Mouse (Mus musculus) small intestine, adult 2 months (tissue): Measurements from ENCODE around the gene Ntm.

ENCODE experiments used
- CTCF ChIP-seq: fragments of 200-500 bp; IDR thresholded peaks from 2 replicates; pipeline ENCODE4 v1.5.1; 2012; ENCODE audit warnings: low read depth, mild to moderate bottlenecking, control low read depth, inconsistent platforms, low read length, moderate library complexity, mixed read lengths; ENCODE audit not compliant: insufficient replicate concordance, insufficient read length; ENCODE audit errors: extremely low read depth
- POLR2A ChIP-seq: fragments of 200-500 bp; IDR thresholded peaks from 2 replicates; pipeline ENCODE4 v1.6.1; 2012; ENCODE audit warnings: low read depth, mild to moderate bottlenecking, control low read depth, inconsistent platforms, low read length, moderate library complexity

DNA sequence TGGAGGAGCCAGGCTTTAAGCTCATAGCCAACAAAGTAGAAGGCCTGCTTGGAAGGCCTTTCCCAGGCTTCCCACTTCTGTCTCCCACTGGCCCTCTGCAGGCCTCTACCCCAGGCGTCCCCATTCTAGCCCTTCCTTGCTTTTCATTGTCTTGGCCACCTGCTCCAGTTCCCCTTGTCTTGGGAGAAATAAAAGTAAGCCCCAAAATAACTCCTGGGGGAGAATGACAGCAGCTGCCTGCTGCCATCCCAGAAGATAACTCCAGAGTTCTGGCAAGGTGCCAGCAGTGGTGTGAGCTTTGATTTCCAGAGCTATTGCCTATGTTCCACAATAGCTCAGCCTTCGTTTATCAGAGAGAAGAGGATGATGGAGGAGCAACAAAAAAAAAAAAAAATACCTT is 760.7 kb downstream of the Ntm start:
- TF ChIP-seq CTCF = no peak
- TF ChIP-seq POLR2A = no peak
